In the genomic region with DNA sequence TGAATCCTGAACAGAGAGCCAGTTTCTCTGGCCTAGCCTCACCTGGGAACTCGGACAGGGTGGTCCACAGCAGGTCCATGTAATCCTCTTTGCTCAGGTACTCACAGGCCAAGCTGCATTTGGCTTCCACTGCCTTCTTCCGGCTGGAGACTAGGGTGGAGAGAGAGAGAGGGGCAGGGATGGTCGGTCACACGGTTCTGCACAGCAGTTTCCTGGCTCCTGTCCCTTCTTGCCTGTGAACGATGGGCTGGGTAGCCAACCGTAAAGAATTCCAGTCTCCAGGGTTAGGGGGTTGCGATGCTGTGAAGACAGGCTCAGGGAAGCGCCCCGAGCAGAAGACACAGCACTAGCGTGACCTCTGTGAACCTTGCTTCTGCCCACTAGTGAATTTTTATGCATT, we compare ENCODE assay signal across 18 mouse cellular contexts. TPM values are rescaled to one million over a fixed set of nuclear protein-coding genes. Genes with fewer than 3 reads are reported as not detected.
DNase-seq lines count a peak whose midpoint lies in the region; ATAC-seq lines count a peak whose summit lies in the region.
"Had no signal": no experiment of that assay in that cellular context is flagged by ENCODE, and none has a peak within 500 bp of the region (broad histone marks: within the 10 kb centered on the region; RNA-seq: fewer than 3 reads in every experiment).

No protein-coding gene starts in this region.

- DNase-seq in cerebellum, adult 11 months: peak; percentile 29
- no peak for DNase-seq in cerebellum, postnatal 4 days (ENCODE audit: low spot score in 2 of 2)
- DNase-seq in Muller cell, postnatal 12 days (ENCODE audit: inconsistent ontology term): peak; percentile 36
- DNase-seq in cerebellum, postnatal 25 days: peak; percentile 61 to 73
- no peak for DNase-seq in heart, adult 11 months
- DNase-seq in liver: no peak
- DNase-seq in MN1 (ENCODE audit: low spot score): no peak
- DNase-seq: gastrocnemius, postnatal 25 days; liver, embryonic 13.5 days had no signal

- no peaks in the 10 kb centered on the region for H3K27me3 ChIP-seq in kidney, embryonic 16.5 days (ENCODE audit: insufficient read depth, low read length)
- H3K27me3 ChIP-seq: liver, embryonic 13.5 days; neural tube, embryonic 15.5 days had no signal

- H3K4me1 ChIP-seq in kidney, embryonic 16.5 days (ENCODE audit: insufficient read depth, low read length): 0 out of 2 replicates have a peak, but pooled peaks cover 5% of the 10 kb centered on the region
- H3K4me1 ChIP-seq: liver, embryonic 13.5 days; neural tube, embryonic 15.5 days had no signal

- peak; percentile 88 for ATAC-seq in kidney, embryonic 16.5 days (ENCODE audit: low FRiP score, low TSS enrichment)
- ATAC-seq: activated CD4-positive, CD25-positive, alpha-beta regulatory T cell, adult 4 months; intestine, embryonic 16.5 days had no signal

- H3K9ac ChIP-seq in kidney, embryonic 16.5 days (replicated peaks; ENCODE audit: low read length): no peak overlapping the region
- H3K9ac ChIP-seq: liver, embryonic 13.5 days; neural tube, embryonic 15.5 days had no signal

- H3K9me3 ChIP-seq in kidney, embryonic 16.5 days (ENCODE audit: low read length): no peaks in the 10 kb centered on the region
- H3K9me3 ChIP-seq: liver, embryonic 13.5 days; neural tube, embryonic 15.5 days had no signal

- 29% methylated on average over 10 of the region's 10 CpGs for WGBS in kidney, embryonic 16.5 days

- H3K4me2 ChIP-seq in kidney, embryonic 16.5 days (replicated peaks; ENCODE audit: low read depth, low read length): no peak overlapping the region
- H3K4me2 ChIP-seq: liver, embryonic 13.5 days; neural tube, embryonic 15.5 days had no signal

- no peaks in the 10 kb centered on the region for H3K36me3 ChIP-seq in kidney, embryonic 16.5 days (ENCODE audit: insufficient read depth, low read length)
- H3K36me3 ChIP-seq: liver, embryonic 13.5 days had no signal

- H3K4me3 ChIP-seq in kidney, embryonic 16.5 days (ENCODE audit: low read length): no peak overlapping the region
- H3K4me3 ChIP-seq: liver, embryonic 13.5 days; neural tube, embryonic 15.5 days had no signal

- no peak overlapping the region for H3K27ac ChIP-seq in kidney, embryonic 16.5 days (ENCODE audit: low read length)
- H3K27ac ChIP-seq: liver, embryonic 13.5 days; neural tube, embryonic 15.5 days had no signal

RNA-seq across cellular contexts. Expression of gene Usp30, which starts 30.1 kb away (rescaled TPM):
- 12.0 and 14.0 TPM in 2 replicates for polyA plus RNA-seq in kidney, embryonic 16.5 days (2015; fragmentation: Nextera tagmentation; extraction: Ambion mirVana)

RNA-seq across cellular contexts. Expression of gene Dao, which starts 31.6 kb away (rescaled TPM):
- 20.4 and 22.5 TPM in 2 replicates for polyA plus RNA-seq in kidney, embryonic 16.5 days (2015; fragmentation: Nextera tagmentation; extraction: Ambion mirVana)
- polyA plus RNA-seq: embryonic facial prominence, embryonic 14.5 days; forebrain, embryonic 11.5 days; heart, embryonic 14.5 days; liver, embryonic 13.5 days; lung, embryonic 16.5 days; neural tube, embryonic 15.5 days had no signal

RNA-seq across cellular contexts. Expression of gene Ssh1, which starts 41.4 kb away (rescaled TPM):
- polyA plus RNA-seq in kidney, embryonic 16.5 days (2015; fragmentation: Nextera tagmentation; extraction: Ambion mirVana): 15.0 and 16.7 TPM in 2 replicates

RNA-seq across cellular contexts. Expression of gene Svop, which starts 56.3 kb away (rescaled TPM):
- polyA plus RNA-seq in kidney, embryonic 16.5 days (2015; fragmentation: Nextera tagmentation; extraction: Ambion mirVana): 0.36 and 0.42 TPM in 2 replicates
- polyA plus RNA-seq: activated CD4-positive, CD25-positive, alpha-beta regulatory T cell, adult 4 months; spleen, adult 2 months had no signal

Comparison
In these comparisons a context has a peak if more than half of its experiments do, and no peak if none do; other contexts are left out.
1. DNase-seq: peak in cerebellum, adult 11 months (single experiment), Muller cell, postnatal 12 days (single experiment) and cerebellum, postnatal 25 days (2 of 2); none in cerebellum, postnatal 4 days (0 of 2), heart, adult 11 months (single experiment), liver (single experiment) and MN1 (single experiment).